Mouse (Mus musculus) bone marrow macrophage, adult 2 months (primary cell): ENCODE measurements around the gene Cnksr3. TPM values are rescaled to one million over a fixed set of nuclear protein-coding genes. Genes with fewer than 3 reads are reported as not detected.

Experiments used
- H3K27ac ChIP-seq: 2 replicates; pipeline ENCODE4 v1.5.1; 2012; ENCODE audit warnings: low read depth, low read length; ENCODE audit not compliant: insufficient read depth
- H3K4me1 ChIP-seq: 2 replicates; pipeline ENCODE4 v1.6.1; 2012; ENCODE audit warnings: low read length; ENCODE audit not compliant: control insufficient read depth, insufficient read depth
- H3K4me3 ChIP-seq: 2 replicates; pipeline ENCODE4 v1.5.1; 2012; ENCODE audit warnings: mild to moderate bottlenecking, low read length, moderate library complexity; ENCODE audit not compliant: insufficient read depth
- CTCF ChIP-seq: IDR thresholded peaks from 2 replicates; pipeline ENCODE4 v1.5.1; 2012; ENCODE audit warnings: low read depth, mild to moderate bottlenecking, low read length, moderate library complexity
- POLR2A ChIP-seq: IDR thresholded peaks from 2 replicates; pipeline ENCODE4 v1.6.1; 2012; ENCODE audit warnings: mild to moderate bottlenecking, low read depth, low read length, borderline replicate concordance
- polyA plus RNA-seq: library from polyadenylated mRNA; stranded (reverse); fragments of >200 nt; gene quantifications from 2 replicates; pipeline ENCODE4 v1.2.4, GENCODE M21; 2012; ENCODE audit not compliant: missing spikeins, insufficient read depth, insufficient read length

The Cnksr3 gene
- polyA plus RNA-seq, 1 experiment = 5.0 TPM

DNA sequence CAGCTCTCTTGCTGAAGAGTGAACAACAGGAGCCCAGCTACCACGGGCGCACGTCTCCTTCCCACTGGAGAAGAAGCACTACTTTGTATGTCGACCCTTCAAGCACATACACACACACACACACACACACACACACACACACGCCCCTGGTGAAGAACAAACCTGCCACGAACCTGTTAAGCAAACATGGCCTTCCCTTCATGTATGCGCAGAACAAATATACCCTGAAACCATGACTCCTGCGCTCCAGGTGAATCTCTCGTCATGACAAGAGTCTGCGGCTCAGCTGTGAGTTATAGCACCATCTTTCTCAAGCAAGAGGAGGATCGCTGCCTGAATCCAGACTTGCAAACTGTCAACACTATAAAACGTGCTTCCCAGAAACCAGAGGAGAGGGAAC is 85.2 kb downstream of the Cnksr3 start:
- Histone ChIP-seq H3K4me1 (peaks cover 16% of the 10 kb centered on the region), H3K27ac (no peak overlapping the region), H3K4me3 (no peak overlapping the region)
- TF ChIP-seq POLR2A (no peak), CTCF (no peak)

DNA sequence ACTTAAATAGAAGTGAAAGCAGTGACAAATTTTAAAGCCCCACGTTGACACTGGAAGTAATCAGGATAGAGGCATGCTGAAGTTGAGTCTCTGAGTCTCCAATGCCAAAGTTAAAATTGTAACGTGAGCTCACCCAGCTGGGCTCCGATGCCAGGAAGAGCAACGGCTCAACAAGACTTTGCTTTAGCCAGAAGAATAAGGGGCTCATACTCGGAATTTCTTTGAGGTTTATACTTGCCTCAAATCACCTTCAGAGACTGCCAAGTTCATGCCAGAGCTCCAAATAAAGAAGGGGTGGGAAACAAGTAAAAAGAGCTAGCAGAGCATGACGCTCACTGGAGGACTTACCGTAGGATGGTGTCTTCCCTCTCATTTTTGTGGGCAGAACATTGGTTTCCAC is 85.8 kb downstream of the Cnksr3 start:
- Histone ChIP-seq H3K4me3 (no peak overlapping the region), H3K27ac (no peak overlapping the region), H3K4me1 (peaks cover 21% of the 10 kb centered on the region)
- no peak for TF ChIP-seq POLR2A
- no peak for TF ChIP-seq CTCF

DNA sequence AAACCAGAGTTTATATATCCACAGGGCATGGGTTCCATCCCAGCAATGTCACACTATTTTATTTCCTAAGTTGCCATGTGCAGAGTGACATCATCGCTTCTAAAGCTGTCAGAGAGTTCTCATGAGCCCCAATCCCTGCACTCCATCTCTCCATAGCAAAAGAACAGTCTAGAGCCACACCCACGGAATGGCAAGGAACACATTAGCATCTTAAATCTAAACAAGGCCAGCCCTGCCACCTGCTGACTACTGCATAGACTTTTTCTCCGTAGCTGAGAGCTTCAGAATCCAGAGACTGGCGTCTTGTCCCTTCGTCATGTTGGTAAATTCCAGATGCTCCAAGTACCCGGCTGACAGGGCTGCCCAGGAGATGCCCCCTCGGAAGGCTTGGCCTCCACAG is 87.0 kb downstream of the Cnksr3 start:
- H3K4me1 ChIP-seq = peaks cover 33% of the 10 kb centered on the region
- no peak overlapping the region for H3K27ac ChIP-seq
- TF ChIP-seq CTCF (no peak), POLR2A (no peak)
- no peak overlapping the region for H3K4me3 ChIP-seq

DNA sequence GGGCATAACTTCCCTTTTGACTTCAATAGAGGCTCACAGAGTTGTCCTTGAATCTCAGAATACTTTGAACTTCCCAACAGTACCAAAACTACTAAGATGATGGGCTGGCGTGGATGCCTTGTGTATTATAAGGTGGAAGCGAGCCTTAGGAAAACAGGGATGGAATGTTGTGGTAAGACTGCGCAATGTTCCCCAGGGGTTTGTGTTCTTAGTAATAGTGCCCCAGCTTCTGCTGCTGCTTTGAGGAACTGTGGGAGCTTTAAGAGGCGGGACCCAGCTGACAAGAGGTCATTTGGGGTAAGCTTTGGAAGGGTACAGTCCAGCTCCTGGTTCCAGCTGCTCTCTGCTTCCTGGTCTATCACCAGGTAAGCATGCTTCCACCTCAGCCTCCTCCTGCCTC is 89.7 kb downstream of the Cnksr3 start:
- TF ChIP-seq CTCF (no peak), POLR2A (no peak)
- peak overlapping the region; percentile 21; the same call in 1 of the 2 replicates for H3K27ac ChIP-seq
- peaks cover 46% of the 10 kb centered on the region for H3K4me1 ChIP-seq
- no peak overlapping the region for H3K4me3 ChIP-seq

DNA sequence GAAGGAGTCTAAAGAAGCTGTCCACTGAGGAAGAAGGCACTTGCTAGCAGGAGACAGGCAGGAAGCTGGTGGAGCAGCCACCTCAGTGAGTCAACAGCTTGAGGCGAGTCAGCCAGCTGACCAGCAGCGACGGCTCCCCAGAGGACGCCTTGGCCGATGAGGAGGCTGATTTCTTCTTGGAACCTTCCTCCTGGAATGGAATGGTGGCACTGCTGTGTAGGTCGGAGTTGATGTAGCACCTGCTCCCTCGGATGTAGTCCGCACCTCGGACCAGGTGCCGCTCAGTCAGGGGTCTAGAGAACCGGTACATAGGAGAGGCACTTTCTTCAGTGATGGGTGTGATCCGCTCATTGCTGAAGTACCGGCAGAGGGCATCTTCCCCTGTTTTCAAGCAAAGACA is 91.8 kb downstream of the Cnksr3 start:
- Histone ChIP-seq H3K27ac (no peak overlapping the region), H3K4me1 (peaks cover 49% of the 10 kb centered on the region), H3K4me3 (no peak overlapping the region)
- no peak for TF ChIP-seq CTCF
- TF ChIP-seq POLR2A = no peak

DNA sequence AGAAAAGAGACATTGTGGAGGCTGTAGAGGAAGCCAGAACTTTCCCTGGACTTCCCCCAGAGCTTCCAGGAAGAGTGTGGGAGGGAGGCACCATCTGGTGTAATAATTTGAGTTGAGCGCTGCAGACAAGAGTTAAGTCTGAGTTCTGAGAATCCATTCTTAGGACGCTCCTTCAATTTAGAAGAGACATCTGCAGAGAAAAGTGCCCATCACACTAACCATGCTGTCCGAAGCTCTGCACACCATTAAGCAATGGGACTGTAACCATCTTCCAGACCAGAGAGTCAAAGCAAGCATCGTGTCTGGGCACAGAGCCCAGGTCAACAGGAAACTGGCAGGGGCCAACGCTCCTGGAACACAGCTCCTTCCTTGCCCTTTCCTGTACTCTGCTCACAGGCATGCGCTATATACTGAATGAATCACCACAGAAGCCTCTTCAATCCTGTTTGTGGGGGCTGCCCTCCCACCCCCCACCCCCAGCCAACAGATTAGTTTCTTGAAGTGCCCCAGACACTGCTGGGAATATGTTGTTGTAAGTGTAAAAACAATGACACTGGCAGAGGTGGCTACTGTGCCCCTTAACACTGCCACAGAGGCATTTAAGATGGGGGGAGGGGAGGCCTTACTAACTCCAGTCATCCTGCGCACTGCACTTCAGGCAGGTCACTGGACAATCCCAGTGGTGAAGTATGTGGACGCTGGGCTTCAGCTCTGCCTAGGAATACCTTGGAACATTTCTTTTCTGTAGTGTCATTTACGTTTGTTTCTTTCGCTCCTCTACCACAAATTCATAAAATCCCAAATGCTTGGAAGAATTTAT is 93.6 kb downstream of the Cnksr3 start:
- TF ChIP-seq CTCF = no peak
- TF ChIP-seq POLR2A = no peak
- no peak overlapping the region for H3K4me3 ChIP-seq
- H3K27ac ChIP-seq = peak overlapping the region; percentile 17; the same call in 1 of the 2 replicates
- peaks cover 52% of the 10 kb centered on the region for H3K4me1 ChIP-seq

DNA sequence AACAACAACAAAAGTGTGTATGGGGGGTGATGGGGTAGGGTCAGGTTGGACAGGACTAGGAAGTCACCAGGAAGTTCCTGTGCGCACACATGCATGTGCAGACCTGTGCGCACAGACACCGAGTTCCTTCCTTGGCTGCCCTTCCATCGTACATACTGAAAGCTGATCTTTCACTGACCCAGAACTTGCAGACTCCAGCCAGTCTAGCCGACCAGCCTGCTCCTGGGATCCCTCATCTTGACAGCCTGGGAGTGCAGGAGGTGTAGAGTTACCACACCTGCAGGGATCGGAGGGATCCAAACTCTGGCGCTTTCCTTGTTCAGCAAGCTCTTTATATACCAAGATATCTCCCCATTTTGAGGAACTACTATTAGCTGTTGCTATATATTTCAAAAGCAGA is 94.3 kb downstream of the Cnksr3 start:
- H3K4me3 ChIP-seq = no peak overlapping the region
- peaks cover 49% of the 10 kb centered on the region for H3K4me1 ChIP-seq
- H3K27ac ChIP-seq = no peak overlapping the region
- TF ChIP-seq POLR2A (no peak), CTCF (no peak)

DNA sequence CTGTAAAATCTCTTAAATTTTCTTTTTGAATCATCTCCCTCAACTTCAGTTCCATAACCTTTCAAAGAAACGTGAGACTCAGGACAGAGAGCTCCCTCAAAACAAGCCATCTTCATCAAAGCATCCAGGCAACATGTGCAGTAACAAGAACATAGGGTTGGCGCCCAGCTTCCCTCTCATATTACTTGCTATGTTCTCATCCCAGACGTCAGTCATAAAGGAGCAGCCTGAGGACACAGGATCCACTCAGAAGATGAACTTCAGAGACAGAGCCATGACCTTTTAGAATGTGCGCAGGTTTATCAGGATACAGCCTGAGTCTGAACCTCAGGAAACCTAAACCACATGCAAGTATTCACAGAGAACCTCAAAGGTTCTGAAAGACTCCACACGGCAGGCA is 97.2 kb downstream of the Cnksr3 start:
- no peak overlapping the region for H3K27ac ChIP-seq
- H3K4me1 ChIP-seq = peaks cover 24% of the 10 kb centered on the region
- TF ChIP-seq POLR2A (no peak), CTCF (no peak)
- H3K4me3 ChIP-seq = no peak overlapping the region

DNA sequence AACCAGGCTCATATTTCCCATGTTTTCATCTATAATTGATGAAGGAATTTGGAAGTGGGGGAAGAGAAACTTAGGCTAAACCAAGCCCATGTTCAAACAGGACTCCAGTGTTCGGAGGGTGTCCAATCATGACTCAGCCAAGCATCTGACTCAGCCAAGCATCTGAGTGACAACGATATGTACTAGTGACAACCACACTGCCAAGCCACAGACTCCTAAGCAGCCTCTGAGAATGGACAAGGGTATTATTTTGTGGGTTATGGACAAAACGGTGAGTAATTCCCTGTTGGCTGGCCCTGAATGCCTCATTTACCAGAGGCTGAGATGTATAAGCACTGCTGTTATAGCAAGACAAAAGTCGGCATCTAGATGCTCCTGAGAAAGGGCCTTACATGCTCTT is 98.3 kb downstream of the Cnksr3 start:
- TF ChIP-seq POLR2A = no peak
- no peak for TF ChIP-seq CTCF
- Histone ChIP-seq H3K4me3 (no peak overlapping the region), H3K27ac (no peak overlapping the region), H3K4me1 (peaks cover 16% of the 10 kb centered on the region)

DNA sequence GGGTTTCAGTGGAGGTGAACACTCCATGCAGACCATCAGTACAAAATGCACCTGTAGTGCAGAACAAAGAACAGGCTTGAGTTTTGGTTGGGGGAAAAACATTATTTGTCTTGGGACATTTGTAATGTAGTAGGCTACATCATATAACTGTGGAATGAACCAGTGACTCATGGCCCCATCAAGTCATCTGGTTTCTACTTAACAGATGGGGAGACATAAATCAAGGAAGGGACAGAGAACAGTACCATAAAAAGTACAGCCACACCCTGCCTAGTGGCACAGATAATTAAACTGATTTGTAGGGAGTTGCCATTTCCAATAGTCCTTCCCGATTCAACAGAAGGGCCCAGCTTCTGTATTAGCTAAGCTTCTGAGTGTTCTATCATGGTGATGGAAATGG is 98.9 kb downstream of the Cnksr3 start:
- TF ChIP-seq POLR2A (no peak), CTCF (no peak)
- Histone ChIP-seq H3K4me1 (peaks cover 11% of the 10 kb centered on the region), H3K27ac (no peak overlapping the region), H3K4me3 (no peak overlapping the region)

DNA sequence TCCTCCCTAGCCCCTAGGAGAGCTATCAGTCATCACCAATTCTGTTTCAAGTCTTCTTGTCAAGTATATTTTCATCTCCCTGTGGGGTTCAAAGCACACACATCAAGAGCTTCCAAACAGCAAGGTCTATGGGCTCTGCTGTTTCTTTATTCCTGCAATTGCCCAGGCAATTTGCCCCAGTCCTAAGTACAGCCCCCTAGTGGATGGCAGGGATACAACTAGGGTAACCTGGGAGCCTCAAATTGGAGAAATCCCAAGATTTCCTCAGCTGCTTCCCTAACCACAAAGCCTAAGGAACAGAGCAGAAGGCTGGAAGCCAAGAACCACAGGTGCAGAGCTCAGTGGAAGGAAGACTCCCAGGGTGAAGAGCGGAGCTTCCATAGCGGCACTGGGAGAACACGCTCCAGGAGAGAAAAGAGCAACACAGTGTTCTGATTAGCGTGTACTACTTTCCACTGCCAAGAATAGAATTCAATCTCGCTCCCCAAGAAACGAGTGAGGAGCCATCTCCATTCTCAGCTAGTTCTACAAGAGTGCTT is 100.5 kb downstream of the Cnksr3 start:
- no peak overlapping the region for H3K4me3 ChIP-seq
- no peak overlapping the region for H3K27ac ChIP-seq
- no peak for TF ChIP-seq POLR2A
- TF ChIP-seq CTCF = no peak
- H3K4me1 ChIP-seq = peaks cover 6% of the 10 kb centered on the region; the same call in 1 of the 2 replicates
